Mouse (Mus musculus) embryonic facial prominence, embryonic 11.5 days (tissue): ENCODE data around the gene Dyx1c1. TPM values are rescaled to one million over a fixed set of nuclear protein-coding genes. Genes with fewer than 3 reads are reported as not detected.

Source experiments
- ATAC-seq: fragments of 200-750 bp; cut with Nextera tagmentation; replicated peaks from 2 replicates; pipeline ENCODE4 v1.8.0; 2017; ENCODE audit warnings: low read depth; ENCODE audit not compliant: insufficient number of reproducible peaks, low FRiP score, low TSS enrichment
- DNase-seq: peaks from one replicate; pipeline ENCODE4 v3.0.0-alpha.2; 2015; ENCODE audit warnings: low spot score
- H3K27ac ChIP-seq: fragments of 300-500 bp; sonication (generic); replicated peaks from 2 replicates; pipeline ENCODE4 v1.5.1; 2014; ENCODE audit warnings: mild to moderate bottlenecking, low read depth, low read length, control low read depth
- H3K27me3 ChIP-seq: fragments of 300-500 bp; sonication (generic); 2 replicates; pipeline ENCODE4 v1.6.1; 2014; ENCODE audit warnings: mild to moderate bottlenecking, low read length, moderate library complexity, mixed read lengths; ENCODE audit not compliant: control insufficient read depth, insufficient read depth
- H3K36me3 ChIP-seq: fragments of 300-500 bp; sonication (generic); replicated peaks from 2 replicates; pipeline ENCODE4 v1.6.1; 2014; ENCODE audit warnings: low read depth, mild to moderate bottlenecking, low read length, moderate library complexity, mixed read lengths; ENCODE audit not compliant: control insufficient read depth, insufficient read depth
- H3K4me1 ChIP-seq: fragments of 300-500 bp; sonication (generic); 2 replicates; pipeline ENCODE4 v1.6.1; 2014; ENCODE audit warnings: low read length, mixed read lengths; ENCODE audit not compliant: control insufficient read depth, insufficient read depth
- H3K4me2 ChIP-seq: fragments of 300-500 bp; sonication (generic); 2 replicates; pipeline ENCODE4 v1.6.1; 2014; ENCODE audit warnings: low read depth, mild to moderate bottlenecking, control low read depth, low read length, moderate library complexity
- H3K4me3 ChIP-seq: fragments of 300-500 bp; sonication (generic); 2 replicates; pipeline ENCODE4 v1.5.1; 2014; ENCODE audit warnings: low read depth, low read length, control low read depth
- H3K9ac ChIP-seq: fragments of 300-500 bp; sonication (generic); replicated peaks from 2 replicates; pipeline ENCODE4 v1.6.1; 2014; ENCODE audit warnings: mild to moderate bottlenecking, control low read depth, low read length
- H3K9me3 ChIP-seq: fragments of 300-500 bp; sonication (generic); replicated peaks from 2 replicates; pipeline ENCODE4 v1.6.1; 2016; ENCODE audit warnings: mild to moderate bottlenecking, low read length, inconsistent platforms, mixed read lengths; ENCODE audit not compliant: control insufficient read depth
- WGBS: fragments of 180-500 bp; shearing (Covaris S2); extraction: QIAGEN DNeasy Blood & Tissue Kit; methylation state at CpG from one replicate; pipeline ENCODE4 v1.1.7; 2014; 5-methylcytosine and 5-hydroxymethylcytosine counted together
- polyA plus RNA-seq: library from polyadenylated mRNA; unstranded; fragments of >200 nt; fragmentation: Nextera tagmentation; extraction: Ambion mirVana; gene quantifications from 2 replicates; pipeline ENCODE4 v1.2.1, GENCODE M21; 2014

Gene Dyx1c1
- 1.1 and 1.5 TPM in 2 replicates for polyA plus RNA-seq

- Histone ChIP-seq H3K27ac (no peak within 1 kb of the TSS), H3K4me1 (no peaks in the 10 kb centered on the region), H3K36me3 (no peaks in the 10 kb centered on the region), H3K4me3 (peak within 1 kb of the TSS; percentile 67), H3K9me3 (no peaks in the 10 kb centered on the region), H3K27me3 (no peaks in the 10 kb centered on the region), H3K9ac (peak within 1 kb of the TSS; percentile 69), H3K4me2 (peak within 1 kb of the TSS; percentile 74)
- 2% methylated on average over 43 of the region's 43 CpGs for WGBS
- DNase-seq: peak; percentile 94
- peak; percentile 92 for ATAC-seq
These were observed at the start of gene Dyx1c1, which contains the start of gene Gm44503 for GRCm38 (mm10) chr9:72958521-72959450. Gene Dyx1c1, plus strand, starts transcription at chr9:72958785. Gene Gm44503, plus strand, starts transcription at chr9:72958852.

GRCm38 (mm10) chr9:72911381-72911780, 47.2 kb upstream of the Dyx1c1 start:
- no peaks in the 10 kb centered on the region; the same call in 1 of the 2 replicates for H3K36me3 ChIP-seq
- no peak overlapping the region for H3K4me3 ChIP-seq
- no peaks in the 10 kb centered on the region for H3K27me3 ChIP-seq
- no peaks in the 10 kb centered on the region for H3K4me1 ChIP-seq
- H3K9ac ChIP-seq: no peak overlapping the region
- no peak overlapping the region for H3K4me2 ChIP-seq
- WGBS: 87% methylated on average over 2 of the region's 2 CpGs
- H3K9me3 ChIP-seq: no peaks in the 10 kb centered on the region
- DNase-seq (no peak), ATAC-seq (no peak)
- no peak overlapping the region for H3K27ac ChIP-seq

- WGBS: 86% methylated on average over 6 of the region's 6 CpGs
- H3K9me3 ChIP-seq: no peaks in the 10 kb centered on the region
- H3K4me3 ChIP-seq: no peak overlapping the region
- no peak for DNase-seq
- H3K4me1 ChIP-seq: no peaks in the 10 kb centered on the region
- H3K9ac ChIP-seq: no peak overlapping the region
- H3K36me3 ChIP-seq: no peaks in the 10 kb centered on the region
- no peak for ATAC-seq
- H3K27ac ChIP-seq: no peak overlapping the region
- H3K27me3 ChIP-seq: no peaks in the 10 kb centered on the region
- H3K4me2 ChIP-seq: no peak overlapping the region
These were observed 45.0 kb upstream of the Dyx1c1 start for GRCm38 (mm10) chr9:72913551-72913950.

GRCm38 (mm10) chr9:72915728-72916127, 42.9 kb upstream of the Dyx1c1 start:
- Histone ChIP-seq H3K9me3 (no peaks in the 10 kb centered on the region), H3K9ac (no peak overlapping the region), H3K4me1 (no peaks in the 10 kb centered on the region), H3K27me3 (no peaks in the 10 kb centered on the region), H3K4me2 (no peak overlapping the region), H3K4me3 (no peak overlapping the region), H3K27ac (no peak overlapping the region), H3K36me3 (no peaks in the 10 kb centered on the region)
- DNase-seq (no peak), ATAC-seq (no peak)
- 77% methylated on average over 7 of the region's 7 CpGs for WGBS

GRCm38 (mm10) chr9:72923068-72923467, 35.5 kb upstream of the Dyx1c1 start:
- H3K36me3 ChIP-seq: no peaks in the 10 kb centered on the region
- no peak for ATAC-seq
- no peak overlapping the region for H3K9ac ChIP-seq
- no peak for DNase-seq
- no peaks in the 10 kb centered on the region for H3K27me3 ChIP-seq
- WGBS: 80% methylated on average over 3 of the region's 3 CpGs
- no peaks in the 10 kb centered on the region for H3K9me3 ChIP-seq
- no peaks in the 10 kb centered on the region for H3K4me1 ChIP-seq
- no peak overlapping the region for H3K27ac ChIP-seq
- H3K4me2 ChIP-seq: no peak overlapping the region
- no peak overlapping the region for H3K4me3 ChIP-seq

- no peaks in the 10 kb centered on the region for H3K36me3 ChIP-seq
- DNase-seq (peak; percentile 69), ATAC-seq (peak; percentile 78)
- H3K4me3 ChIP-seq: peak within 1 kb of the TSS; percentile 88
- peak within 1 kb of the TSS; percentile 76 for H3K27ac ChIP-seq
- peak within 1 kb of the TSS; percentile 90 for H3K4me2 ChIP-seq
- H3K9me3 ChIP-seq: no peaks in the 10 kb centered on the region
- peak within 1 kb of the TSS; percentile 98 for H3K9ac ChIP-seq
- under 1% methylated on average over 70 of the region's 108 CpGs for WGBS
- H3K4me1 ChIP-seq: no peaks in the 10 kb centered on the region
- H3K27me3 ChIP-seq: no peaks in the 10 kb centered on the region
These were observed 33.3 kb upstream of the Dyx1c1 start, which contains the start of gene Pygo1 for GRCm38 (mm10) chr9:72925021-72925934. Gene Pygo1, plus strand, starts transcription at chr9:72925645.

- Histone ChIP-seq H3K4me3 (peak overlapping the region; percentile 88), H3K4me2 (peak overlapping the region; percentile 90), H3K27ac (peak overlapping the region; percentile 76), H3K27me3 (no peaks in the 10 kb centered on the region), H3K4me1 (no peaks in the 10 kb centered on the region), H3K9ac (peak overlapping the region; percentile 98), H3K9me3 (no peaks in the 10 kb centered on the region), H3K36me3 (no peaks in the 10 kb centered on the region)
- 2% methylated on average over 20 of the region's 20 CpGs for WGBS
- DNase-seq (no peak), ATAC-seq (peak; percentile 60)
These were observed 32.7 kb upstream of the Dyx1c1 start for GRCm38 (mm10) chr9:72925935-72926258.
